Mouse (Mus musculus) adrenal gland, adult 8-10 months (tissue): Measurements from ENCODE around the gene Cep68. TPM values are rescaled to one million over a fixed set of nuclear protein-coding genes. Genes with fewer than 3 reads are reported as not detected.

Experiments used
- DNase-seq: peaks from one replicate; pipeline ENCODE4 v3.0.0; 2022
- total RNA-seq, 4 experiments: library from RNA; stranded (reverse); gene quantifications; 2 replicates each; pipeline ENCODE4 v1.2.4; 2022

The Cep68 gene
- 10 to 100 TPM; 19.4 to 27.5 (median 26.4) TPM for total RNA-seq

GRCm38 (mm10) chr11:20249296-20250110 lies at the start of gene Cep68:
Gene Cep68, minus strand, starts transcription at chr11:20249429.
- peak; percentile 94 for DNase-seq

GRCm38 (mm10) chr11:20284463-20284862 lies 35.2 kb upstream of the Cep68 start:
- no peak for DNase-seq

GRCm38 (mm10) chr11:20282601-20283219 lies 33.5 kb upstream of the Cep68 start:
- DNase-seq: no peak

DNA sequence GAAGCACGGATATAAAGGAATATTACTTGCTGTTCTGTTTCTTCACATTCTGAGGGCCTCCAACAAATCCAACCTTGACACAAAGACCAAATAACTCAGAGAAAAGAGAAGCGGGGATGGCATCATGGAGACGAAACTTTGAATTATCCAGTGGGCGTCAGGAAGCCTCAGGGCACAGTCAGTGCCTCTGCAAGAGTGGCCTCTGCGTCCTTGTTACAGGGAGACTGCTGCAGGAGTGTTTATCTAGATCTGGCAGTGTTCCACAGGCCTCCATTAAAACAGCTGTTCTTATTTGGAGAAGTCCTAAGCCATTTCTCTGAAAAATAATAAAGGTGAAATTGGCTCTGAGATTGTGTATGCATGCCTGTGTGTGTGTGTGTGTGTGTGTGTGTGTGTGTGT lies 31.8 kb upstream of the Cep68 start:
- DNase-seq: peak; percentile 39

DNA sequence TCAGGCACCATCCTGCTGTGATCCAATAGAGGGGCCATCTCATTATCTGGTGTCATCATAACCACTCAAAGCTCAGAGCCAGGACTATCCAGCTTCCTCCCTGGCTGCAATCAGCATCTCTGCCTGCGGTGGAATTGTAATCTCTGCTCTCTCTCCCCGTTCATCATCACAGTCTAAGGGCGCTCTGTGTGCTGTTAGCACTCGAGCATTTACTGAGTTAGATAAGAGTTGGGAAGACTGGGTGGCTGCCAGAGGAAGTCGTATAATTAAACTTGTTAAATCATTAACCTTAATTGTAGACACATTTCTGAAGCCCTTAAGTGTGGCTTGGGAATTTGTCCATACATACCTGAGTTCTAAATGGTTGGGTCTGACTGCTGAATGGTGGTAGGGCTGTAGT lies 29.5 kb upstream of the Cep68 start:
- no peak for DNase-seq

DNA sequence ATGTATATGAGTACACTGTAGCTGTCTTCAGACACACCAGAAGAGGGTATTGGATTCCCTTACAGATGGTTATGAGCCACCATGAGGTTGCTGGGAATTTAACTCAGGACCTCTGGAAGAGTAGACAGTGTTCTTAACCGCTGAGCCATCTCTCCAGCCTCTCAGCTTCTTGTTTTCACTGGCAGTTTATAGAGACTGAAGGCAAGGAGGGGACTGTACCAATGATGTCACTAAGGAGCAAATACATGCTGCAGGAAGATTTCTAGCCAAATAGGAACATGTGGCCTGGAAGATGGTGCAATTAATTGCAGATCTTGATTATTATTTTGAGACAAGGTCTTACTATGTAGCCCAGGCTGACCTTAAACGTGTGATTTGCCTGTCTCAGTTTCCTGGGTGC lies 27.9 kb upstream of the Cep68 start:
- no peak for DNase-seq

- no peak for DNase-seq
These were observed 26.7 kb upstream of the Cep68 start for GRCm38 (mm10) chr11:20275974-20276373.

GRCm38 (mm10) chr11:20269885-20270284 lies 20.7 kb upstream of the Cep68 start:
- no peak for DNase-seq

DNA sequence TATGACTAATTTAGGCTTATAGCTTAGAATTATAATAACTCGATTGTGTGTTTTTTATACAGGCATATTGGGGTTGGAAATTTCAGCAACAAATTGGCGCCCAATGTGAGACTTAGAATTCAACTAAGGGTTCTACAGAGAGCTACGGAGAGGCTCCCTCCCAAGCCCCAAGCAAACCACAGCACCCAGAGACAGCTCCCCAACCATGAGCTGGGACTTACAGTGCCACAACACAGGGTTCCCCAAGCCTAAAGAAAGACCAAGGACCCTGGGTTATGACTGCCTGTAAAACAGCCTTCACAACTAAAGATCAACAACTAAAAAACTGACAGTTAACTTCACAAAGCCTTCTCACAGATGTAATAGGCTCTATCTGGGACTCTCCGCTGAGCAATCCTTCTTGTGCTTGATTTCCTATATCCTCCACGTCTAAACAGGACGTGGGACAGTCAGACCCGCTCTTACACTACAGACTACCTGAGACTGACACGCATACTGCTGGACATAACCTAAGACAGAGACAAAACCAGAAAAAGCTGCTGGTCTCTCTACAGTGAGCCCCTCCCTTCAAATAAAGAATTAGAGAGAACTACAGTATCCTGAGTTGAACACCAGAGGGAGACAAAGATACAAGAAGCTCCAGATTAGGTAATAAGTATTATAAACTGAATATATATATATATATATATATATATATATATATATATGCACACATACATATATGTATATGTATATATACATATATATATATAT lies 13.6 kb upstream of the Cep68 start:
- DNase-seq: no peak

DNA sequence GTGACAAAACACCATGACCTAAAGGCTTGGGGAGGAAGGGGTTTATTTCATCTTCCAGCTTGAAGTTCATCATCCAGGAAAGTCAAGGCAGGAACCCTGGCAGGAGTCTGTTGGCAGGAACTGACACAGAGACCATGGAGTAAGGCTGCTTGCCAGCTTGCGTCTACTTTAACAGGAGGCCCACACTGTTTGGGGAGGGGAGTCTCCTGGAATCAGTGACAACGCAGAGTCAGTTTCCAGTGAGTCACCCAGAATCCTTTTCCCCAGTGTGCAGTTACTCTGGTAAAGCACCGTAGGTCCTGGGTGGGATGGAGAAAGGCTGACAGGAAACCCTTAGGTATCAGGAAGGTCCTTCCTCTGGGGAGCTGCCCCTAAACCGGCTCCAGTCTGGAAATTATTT lies 5.6 kb upstream of the Cep68 start:
- DNase-seq: no peak

GRCm38 (mm10) chr11:20253088-20253487 lies 3.9 kb upstream of the Cep68 start:
- DNase-seq: no peak

DNA sequence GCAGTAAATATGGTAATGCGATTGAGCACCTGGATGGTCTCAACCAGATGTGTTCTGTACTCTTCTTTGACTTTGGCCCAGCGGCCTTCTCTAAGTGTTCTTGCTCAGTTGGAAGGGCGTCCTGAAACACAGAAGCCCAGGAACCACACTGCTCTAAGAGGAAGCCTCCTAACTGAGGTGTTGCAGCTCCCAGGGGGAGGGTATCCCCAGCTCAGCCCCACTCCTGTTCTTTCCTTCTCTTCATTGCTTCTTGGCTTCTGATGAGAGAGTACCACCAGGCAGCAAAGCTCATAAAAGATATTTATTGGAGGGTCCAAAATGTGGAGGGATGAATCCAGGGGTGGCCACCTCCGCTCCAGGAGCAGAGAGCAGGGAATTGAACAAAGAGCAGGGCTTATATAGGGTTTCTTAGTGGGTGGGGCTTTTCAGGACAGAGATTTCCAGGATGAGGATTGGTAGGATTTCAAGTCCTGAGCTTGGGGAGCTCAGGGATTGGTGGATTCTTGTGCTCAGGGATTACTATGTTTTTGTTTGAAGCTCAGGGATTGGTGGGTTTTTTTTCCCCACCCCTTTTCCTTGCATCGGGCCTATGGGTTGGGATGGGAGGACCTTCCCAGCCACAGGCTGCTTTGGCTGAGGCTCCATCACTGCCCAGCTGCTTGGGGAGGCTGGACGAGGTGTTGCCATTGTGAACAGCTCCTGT lies 1.4 kb upstream of the Cep68 start:
- no peak for DNase-seq

DNA sequence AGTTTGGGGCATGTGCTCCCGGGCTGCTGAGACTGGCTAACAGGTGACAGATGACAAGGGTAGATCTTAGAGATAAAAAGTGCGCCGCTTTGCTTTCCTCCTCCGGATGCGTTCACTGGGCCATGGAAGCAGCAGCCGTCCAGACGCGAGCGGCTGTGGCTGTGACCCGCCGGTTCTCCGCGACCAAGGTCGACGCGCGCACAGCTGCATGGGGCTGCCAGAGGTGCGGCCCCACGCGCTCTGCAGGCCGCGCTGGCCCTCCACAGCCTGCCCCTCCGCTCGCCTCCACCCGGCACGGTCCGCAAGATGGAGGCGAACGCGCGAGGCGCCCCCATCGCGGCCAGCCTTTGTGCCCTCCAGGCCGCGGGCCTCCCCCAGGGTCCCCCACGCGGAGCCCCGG lies 389 bp downstream of the Cep68 start:
- DNase-seq: peak; percentile 48

GRCm38 (mm10) chr11:20248277-20248676 lies 952 bp downstream of the Cep68 start:
- DNase-seq: no peak

GRCm38 (mm10) chr11:20247146-20247855 lies 1.9 kb downstream of the Cep68 start:
- no peak for DNase-seq

- DNase-seq: no peak
These were observed 2.6 kb downstream of the Cep68 start for GRCm38 (mm10) chr11:20246616-20247015.

DNA sequence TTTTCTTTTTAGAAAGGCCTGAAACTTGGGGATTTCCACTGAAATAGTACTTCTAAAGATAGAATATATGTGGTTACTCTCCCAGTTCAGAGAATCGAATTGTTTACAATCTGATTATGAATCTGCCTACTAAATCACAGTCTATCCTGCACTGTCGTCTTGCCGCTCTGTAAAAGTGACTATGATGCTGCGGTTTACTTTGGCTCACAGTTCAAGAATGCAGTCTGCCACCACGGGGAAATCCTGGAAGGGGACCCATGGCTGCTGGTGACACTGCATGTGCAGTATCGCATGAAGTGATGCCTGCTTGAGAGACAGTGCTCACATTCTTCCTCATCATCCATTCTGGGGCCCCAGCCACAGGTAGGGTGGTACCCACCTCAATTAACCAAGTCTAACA lies 3.9 kb downstream of the Cep68 start:
- no peak for DNase-seq

DNA sequence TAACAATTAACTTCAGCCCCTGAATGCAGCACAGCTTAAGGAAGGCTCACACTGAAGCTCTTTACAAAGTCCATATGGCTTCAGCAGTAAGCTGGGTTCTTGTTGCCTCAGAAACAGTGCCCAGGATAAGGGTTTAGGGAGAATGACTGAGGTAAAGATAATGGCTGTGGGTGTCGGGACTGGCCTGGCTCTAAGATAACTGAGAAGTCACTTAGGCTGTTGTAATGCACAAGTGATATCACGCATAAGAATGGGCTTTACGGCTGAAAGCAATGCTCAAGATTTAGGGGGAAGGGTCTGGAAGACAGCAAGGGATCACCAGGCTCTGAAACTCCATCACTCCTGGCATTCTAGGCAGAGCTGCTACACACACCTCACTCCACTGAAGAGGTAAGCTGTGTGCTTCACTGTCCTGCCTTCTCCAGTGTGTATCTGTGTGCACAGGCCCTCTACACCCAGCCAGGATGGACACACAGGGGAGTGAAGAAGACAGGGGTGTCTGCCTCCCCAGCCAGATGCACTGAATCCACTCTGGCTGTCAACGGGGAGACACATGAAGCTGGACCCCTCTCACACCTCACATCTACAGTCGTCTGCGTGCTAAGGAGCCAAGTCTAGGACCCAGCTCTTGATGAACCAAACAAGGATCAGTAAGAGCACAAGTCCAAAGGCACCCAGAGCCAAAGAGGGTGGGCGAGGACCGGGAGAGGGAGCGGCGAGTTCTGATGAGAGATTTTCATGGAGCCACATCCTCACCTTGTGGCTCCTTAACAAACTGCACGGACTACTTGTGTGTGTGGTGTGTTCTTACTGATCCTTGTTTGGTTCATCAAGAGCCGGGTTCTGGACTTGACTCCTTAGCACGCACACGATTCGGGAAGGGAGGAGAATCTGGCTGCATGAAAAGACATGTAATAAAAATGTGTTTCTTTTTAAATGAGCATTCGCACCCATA lies 4.6 kb downstream of the Cep68 start:
- DNase-seq: no peak

DNA sequence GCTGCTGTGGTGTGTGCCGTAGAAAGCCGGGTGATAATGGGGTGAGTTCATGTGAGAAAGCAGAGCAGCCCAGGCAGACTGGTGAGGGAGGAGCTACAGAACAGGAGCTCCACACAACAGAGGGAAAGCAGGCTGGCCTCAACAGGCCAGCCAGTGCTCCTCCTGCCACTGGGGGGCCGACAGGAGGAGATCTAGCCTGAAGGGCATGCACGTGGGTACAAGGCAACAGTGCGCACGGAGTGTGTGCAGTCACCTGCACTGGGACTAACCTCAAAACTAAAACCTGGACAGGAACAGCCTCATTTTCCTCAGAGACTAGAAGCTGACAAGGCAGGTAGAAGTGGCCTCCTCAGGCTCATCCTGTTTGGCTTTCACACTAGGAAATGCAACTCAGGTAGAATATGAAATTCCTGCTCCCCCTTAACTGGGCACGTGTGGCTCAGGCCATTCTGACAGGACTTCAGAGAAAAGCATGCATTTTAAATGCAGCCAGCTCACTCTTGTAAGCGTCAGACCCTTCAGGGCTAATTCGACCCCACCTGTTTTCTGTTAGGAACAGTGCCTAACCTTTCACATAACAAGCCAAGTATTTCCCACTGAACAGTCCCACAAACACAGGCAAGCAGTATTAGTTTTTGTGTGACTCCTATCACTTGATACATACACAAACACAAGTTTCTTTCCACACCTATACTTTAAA lies 5.9 kb downstream of the Cep68 start:
- no peak for DNase-seq

DNA sequence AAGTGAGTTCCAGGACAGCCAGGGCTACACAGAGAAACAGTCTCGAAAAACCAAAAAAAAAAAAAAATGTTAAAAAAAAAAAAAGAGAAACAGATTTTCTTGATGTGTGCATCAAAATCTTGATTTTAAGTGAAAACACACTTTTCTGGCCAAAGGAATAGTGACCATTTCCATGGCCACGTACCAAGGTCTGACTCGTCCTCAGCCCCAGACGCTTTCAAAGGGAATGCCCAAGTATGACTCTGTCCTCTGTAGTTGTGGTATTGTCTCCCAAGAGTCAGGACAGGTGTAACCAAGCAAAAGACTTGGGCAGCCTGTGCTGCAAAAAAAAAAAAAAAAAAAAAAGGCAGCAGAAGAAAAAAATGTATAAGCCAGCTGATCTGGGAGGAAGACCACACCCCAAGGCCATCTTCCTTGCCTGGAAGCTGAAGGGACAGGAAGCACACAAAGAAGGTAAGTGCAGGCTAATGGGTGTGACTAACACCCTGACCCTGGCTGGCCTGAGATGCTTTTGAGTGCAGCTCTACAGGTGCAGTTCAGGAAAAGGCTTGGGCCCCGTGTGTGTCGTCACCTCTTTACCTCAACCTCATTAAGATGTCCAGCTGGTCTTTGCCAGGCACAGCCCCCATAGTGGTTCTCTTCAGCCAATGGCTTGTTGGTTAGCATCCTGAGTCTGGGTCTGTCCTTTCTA lies 6.7 kb downstream of the Cep68 start:
- DNase-seq: no peak
